Mouse (Mus musculus): ENCODE measurements at regions not wholly inside any gene's neighbourhood (a gene's known extent, or its start where the extent isn't known, plus 50 kb on each side); places are given as distances from the start of the nearest gene placed in this dataset.
A peak's percentile ranks its signal among the peaks of the same experiment; 100 is the strongest.
"Not testable (repeated sequence)": the region's sequence is repeated elsewhere in the genome, so short reads cannot be mapped to it uniquely, and the experiment has no call there.

DNA sequence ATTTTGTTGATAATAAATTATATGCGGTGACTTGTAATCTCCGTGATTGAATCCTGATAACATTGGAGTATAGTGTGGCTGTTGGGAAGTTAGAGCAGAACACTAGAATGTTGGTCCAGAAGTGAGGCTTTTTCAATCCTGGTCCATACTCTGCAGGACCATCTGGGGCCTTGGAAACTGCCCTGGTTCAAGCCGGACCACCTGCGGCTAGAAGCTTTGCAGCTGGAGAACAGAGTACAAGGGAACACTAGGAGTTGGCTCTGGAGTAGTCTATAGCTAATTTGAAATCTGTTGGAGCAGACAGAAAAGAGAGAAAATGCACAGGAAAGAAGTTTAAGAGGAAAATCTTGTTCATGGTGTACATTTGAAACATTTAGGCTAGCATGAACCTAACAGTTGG is 79.0 kb downstream of the Casp12 start:
- no peak for DNase-seq (ENCODE audit: low read depth, low spot score)

DNA sequence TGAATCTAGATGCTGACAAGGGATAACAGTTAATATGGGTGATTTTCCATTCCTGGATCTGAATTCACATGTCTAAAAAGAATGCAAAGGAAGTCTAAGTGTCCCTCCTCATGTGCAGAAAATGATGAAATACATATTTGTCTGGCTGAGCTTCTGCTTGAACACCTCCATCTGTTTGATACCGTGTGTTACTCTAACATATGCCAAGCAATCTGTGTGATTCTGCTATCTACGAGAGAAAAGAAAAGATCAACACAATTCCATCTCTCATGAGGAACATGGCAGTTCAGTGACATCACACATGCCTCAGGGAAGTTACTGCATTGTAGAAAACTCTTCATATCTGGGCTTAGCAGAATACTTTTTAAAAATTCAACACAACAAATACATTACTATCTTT is 103.0 kb downstream of the Casp12 start:
- no peak for DNase-seq (ENCODE audit: low read depth, low spot score)

DNA sequence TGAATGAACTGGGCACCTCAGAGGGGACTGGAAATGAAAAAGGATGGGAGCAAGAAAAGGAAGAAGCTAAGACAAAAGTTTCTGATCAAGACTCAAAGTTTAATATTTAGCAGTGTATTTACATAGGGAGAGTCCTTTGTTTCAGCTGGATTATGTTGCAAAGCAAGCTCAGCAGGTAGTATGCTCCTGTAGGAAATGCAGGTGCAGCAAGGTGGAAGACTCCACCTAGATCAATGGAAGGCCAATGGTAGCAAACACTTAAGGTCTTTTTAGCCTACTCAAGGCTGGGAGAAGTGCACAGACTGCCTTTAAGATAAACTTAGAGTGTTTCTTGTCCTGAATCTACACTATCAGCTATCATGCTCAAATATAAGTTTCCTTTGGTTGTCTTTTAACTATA is 111.4 kb downstream of the Casp12 start:
- no peak for DNase-seq (ENCODE audit: low read depth, low spot score)

DNA sequence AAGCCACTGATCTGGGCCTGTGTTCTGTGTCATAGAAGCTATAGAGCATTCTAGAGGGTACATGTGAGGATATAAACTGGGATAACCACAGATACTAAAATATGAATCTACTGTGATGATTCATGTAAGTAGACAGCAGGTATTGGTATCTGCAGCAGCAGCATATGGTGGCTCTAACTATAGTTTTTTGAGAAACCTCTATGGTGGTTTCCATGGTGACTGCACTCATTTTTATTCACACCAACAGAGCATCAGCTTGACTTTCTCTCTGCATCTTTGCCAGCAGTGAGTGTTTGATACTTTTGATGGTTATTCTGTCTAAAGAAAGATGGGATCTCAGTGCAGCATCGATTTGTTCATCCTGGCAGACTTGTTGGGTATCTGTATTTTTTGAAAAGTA is 126.8 kb downstream of the Casp12 start:
- DNase-seq (ENCODE audit: low read depth, low spot score): no peak

DNA sequence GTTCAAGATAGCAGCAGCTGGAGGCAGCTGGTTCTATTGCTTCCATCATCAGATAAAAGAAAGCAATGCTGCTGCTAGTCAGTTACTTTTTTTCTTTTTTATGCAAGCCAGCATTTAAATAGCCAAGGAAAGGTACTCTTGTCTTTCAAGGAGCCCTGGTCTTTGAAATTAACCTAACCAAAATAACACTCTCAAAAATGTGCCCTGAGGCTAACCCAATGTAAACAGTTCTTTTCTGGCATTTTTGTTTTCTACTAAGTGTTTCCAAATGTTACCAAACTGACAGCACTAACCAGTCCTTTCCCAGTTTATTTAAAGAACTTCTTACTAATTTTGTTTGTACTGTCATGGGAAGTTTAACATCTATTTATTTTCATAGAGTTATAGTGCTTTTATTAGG is 129.0 kb downstream of the Casp12 start:
- DNase-seq (ENCODE audit: low read depth, low spot score): no peak

DNA sequence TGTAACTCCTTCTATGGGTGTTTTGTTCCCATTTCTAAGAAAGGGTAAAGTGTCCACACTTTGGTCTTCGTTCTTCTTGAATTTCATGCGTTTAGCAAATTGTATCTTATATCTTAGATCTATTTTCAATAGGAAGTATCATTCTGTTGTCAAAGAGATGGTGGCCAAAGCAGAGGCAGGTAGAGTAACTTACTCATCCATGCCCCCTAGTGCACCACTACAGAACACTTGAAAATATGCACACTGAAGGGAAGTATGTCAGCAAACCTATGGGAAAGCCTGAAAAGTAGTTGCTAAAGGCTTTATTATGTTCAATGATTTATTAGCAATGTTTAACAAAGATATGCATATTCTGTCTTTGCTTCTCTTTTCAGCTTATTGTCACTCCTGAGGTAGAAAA is 140.0 kb downstream of the Casp12 start:
- no peak for DNase-seq (ENCODE audit: low read depth, low spot score)

DNA sequence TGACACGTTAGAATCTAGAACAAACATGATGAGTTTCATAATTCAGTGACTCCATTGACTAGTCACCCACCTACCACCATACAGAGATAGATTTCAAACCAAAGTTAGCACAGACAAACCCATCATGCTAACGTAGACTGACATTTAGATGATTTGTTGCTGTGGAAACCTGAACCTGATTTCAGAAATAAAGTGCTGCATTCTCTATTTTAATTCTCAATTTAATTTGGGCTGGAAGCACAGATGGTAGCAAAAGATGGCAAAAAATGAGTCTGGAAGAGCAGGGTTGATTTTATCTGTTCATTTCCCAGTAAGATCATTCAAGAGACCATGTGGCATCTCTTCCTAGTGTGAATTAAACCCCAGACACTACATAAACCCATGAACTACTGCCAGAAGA is 151.6 kb downstream of the Casp12 start:
- no peak for DNase-seq (ENCODE audit: low read depth, low spot score)

DNA sequence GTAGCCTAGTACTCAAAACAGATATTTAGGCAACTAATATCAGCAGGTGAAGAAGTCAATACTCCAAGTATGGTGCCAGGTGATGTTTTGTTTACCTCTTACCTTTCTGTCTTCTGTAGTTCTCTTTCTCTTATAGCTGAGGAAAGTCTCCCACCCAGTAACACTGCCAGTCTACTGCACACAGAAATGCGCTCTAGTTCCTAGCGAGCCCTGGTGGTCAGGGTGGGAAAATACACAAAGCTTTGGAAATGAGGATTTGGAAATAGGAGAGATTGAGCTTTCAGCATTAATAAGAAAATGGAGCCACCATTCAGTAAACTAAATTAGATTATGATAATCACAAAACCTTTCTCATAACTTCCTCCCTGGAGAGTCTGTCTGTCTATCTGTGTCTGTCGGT is 153.1 kb downstream of the Casp12 start:
- no peak for DNase-seq (ENCODE audit: low read depth, low spot score)

DNA sequence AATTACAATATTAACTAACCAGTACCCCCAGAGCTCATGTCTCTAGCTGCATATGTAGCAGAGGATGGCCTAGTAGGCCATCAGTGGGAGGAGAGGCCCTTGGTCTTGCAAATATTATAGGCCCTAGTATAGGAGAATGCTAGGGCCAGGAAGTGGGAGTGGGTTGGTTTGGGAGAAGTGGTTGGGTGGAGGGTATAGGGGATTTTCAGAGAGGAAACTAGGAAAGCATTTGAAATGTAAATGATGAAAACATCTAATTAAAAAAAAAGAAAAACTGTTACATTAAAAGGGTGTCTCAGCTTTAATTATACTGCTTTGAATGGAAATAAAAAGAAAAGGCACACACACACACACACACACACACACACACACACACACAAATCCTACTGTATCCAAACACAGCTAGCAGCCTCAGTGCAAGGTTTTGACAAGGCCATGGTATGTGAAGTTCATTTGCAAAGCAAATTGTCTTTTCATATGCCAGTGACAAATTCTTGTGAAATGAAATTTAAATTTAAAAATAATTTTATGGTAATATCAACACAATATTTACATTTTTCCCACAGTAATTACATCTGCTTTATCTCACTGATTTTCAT is 180.6 kb downstream of the Casp12 start:
- DNase-seq (ENCODE audit: low read depth, low spot score): no peak

DNA sequence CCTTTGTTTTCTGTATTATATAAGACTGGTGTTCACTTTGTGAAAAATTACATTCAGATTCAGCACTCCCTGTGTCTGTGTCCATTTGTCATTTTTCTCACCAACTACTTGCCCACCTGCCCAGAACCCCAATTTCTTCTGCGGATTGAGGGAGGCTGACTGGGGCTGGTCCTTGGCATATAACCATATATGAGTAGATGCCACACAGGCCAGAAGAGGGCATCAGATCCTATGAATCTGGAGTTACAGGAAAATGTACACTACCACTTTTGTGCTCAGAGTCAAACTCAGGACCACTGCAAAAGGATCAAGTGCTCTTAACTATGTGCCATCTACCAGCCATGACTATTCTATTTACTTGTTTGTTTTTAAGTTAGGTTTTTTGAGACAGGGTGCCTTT is 197.4 kb downstream of the Casp12 start:
- no peak for DNase-seq (ENCODE audit: low read depth, low spot score)

DNA sequence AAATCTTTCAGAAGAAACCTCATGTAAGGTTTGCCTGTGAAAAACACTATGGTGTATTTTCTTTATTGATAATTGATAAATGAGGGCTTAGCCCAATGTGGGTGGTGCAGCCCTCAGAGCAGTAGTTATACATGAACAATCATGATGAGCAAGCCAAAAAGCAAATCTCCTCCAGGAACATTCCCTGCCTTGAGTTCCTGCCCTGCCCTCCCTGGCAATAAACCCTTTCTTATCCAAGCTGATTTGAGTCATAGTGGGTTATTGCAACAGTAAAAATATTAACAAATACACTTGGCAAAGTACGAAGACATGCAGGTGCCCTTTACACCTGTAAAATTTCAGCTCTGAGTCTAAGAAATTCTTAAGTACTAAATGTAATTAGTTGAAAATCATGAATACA is 229.8 kb downstream of the Casp12 start:
- no peak for DNase-seq (ENCODE audit: low read depth, low spot score)

DNA sequence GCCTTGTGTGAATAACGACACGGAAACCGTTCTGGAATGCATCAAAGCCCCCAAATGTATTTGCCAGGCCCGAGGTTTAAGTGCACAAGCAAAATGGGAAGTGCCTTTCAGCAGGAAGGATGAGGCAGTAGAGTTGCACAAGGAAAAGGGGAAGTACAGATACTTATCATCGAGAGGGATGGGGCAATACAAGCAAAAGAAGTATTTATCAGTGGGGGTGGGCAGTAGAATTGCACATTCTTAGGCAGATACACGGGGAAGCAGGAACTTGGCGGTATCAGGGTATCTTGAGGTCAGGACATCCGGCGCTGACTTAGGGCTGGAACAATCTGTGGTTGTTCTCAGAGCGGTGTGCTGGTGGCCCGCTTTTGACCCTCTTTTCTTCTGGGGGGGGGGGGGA is 232.9 kb downstream of the Casp12 start:
- not testable (repeated sequence) for DNase-seq (ENCODE audit: low read depth, low spot score)

DNA sequence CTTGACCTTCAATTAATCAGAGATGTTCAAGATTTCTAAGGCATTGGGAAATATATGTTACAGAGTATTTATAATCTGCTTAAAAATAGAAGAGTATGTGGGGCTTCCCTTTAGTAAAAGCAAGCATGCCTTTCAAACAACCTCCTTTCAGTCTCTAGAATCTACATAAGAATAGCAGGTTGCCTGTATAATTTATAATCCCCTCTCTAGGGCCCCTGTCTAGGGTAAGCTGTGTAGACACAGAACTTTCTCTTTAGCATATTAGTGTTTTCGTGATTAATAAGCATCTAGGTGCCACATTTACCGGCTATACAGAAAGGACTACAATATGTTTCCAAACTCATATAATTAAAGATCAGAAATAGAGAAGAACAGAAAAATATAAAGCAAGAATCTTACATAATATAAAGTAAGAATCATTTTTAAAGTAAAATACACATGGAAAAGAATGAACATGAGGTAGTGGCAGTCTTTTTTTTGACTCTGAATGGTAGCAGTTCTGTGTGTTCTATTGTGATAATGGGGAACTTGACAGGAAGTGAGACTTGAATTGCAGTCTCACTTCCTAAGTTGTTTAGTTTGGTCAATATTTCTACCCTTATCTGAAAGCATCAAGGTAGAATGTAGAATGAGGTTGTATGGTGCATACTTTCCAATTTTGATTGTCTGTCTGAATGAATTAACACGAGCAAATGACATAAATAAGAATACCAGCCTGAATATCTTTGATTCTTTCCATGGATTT is 250.8 kb downstream of the Casp12 start:
- DNase-seq (ENCODE audit: low read depth, low spot score): no peak

DNA sequence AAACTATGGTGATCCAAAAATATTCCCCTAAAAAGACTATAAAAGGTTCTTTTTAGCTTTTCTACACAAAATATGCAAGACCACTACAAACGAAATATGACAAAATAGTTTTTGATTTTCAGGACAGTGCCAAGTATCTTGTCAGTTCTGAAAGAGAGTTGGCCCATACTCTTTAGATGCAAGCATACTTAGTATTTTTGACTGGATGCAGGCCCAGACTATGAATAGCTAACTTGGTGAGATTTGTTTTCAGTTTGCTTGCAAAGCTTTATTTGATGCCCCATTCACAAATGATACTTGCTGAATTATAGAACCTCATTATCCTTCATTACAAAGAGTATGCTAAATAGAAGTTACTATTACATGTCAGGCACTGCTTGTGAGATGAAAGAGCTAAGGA is 258.8 kb downstream of the Casp12 start:
- no peak for DNase-seq (ENCODE audit: low read depth, low spot score)

DNA sequence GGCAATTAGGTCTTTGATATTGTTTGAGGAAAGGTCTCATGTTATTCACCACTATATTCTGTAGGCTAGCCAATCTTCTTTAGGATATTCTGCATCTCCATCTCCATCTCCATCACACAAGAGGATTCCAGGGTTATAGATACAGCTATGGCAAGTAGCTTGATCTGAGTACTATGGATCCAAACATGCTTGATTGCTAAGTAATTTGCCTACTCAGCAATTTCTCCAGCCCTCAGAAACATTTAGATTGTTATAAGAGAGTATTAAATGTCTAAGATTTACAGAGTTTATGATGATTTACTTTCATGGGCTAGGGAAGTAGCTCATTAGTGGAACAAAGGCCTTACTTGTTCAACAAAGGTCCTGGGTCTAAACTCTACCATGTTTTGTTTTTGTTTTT is 259.8 kb downstream of the Casp12 start:
- DNase-seq (ENCODE audit: low read depth, low spot score): no peak

DNA sequence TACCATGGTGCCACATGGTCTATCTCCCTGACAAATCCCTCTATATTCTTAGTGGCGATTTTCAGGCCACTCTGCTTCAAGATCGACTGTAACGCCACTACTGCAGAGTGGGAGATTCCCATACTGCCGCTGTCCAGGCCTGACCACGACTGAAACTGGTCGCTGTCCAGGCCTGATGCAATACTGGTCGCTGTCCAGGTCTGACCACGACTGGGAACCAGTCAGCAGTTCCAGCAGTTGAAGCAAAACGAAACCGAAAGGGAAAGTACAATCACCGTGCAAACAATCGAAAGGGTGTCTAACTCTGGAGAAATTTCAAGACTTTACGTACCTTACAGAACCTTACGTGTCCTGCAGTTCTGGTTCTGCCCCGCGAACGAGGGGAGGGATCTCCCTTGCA is 271.5 kb downstream of the Casp12 start:
- no peak for DNase-seq (ENCODE audit: low read depth, low spot score)

DNA sequence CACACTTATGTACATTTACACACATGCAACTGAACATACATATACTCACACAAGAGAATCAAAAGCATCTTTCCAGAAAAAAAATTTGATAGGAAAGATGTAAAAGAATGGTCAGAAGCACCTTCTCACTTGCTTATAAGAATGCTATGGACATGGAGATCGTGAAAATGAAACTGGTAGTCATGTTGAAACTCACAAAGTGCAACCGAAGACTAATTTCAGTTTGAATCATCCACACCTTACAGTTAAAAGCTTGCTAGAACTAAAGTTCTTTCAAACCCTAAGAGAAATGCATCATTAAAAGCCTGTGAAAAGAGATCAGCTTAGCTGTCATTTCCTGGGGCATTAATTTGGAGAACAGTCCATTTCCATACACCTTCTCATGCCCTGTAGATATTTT is 278.2 kb downstream of the Casp12 start:
- DNase-seq (ENCODE audit: low read depth, low spot score): no peak

DNA sequence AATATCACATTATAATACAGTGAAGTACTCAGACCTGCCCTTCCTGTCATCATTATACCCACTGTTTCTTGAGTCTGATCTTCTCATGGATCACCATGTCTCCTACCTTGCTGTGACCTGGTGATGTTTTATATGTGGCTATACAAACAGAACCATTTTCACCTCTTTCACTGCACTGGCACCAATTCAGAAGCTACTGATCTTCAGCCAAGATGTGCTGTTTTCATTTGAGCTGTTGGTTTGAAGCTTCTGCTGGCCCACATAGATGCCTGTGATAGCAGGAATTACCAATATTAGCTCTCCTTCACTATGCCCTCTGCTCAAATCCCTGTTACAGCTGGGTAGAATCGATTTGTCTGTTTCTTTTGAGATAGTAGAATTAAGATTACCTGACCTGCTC is 282.3 kb downstream of the Casp12 start:
- no peak for DNase-seq (ENCODE audit: low read depth, low spot score)

DNA sequence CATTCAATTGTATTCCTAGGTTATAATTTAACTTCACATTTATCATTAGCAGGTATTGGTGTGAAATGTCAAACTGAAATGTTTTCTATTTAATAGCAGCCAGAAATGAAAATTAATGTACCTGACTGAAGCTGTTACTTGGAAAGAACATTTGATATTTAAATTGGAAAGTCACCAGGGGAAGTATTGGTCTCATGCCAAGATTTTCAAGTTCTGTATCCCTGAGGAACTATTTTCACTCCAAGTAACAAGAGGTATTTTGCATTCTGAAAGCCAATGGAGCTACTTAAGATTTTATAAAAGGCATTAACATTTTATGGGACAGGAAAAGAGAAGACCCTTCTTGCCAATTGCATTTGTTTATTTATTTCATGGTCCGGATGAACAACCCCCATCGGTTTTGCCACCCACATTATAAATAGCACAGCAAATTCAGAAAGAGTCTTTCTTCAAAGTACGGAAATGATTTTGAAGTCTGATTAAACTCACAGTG is 289.3 kb downstream of the Casp12 start:
- no peak for DNase-seq (ENCODE audit: low read depth, low spot score)

DNA sequence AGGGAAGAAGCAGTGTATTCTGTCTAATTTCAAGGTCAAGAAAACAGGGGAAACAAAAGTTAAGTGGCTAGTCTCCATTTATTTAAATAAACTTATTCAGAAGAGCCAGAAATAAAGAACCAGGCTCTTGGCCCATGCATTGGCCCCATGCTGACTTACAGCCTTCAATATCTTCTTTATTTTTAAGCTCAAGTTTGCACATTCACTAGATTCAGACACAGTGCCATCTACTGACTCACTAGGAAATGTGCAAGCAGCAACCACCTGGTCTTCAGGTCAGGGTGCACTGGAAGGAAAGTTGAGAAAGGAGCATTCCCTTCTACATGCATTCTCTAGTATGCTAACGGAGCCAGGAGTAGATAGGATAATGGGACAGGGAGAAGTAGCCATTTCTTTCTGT is 289.7 kb downstream of the Casp12 start:
- peak; percentile 1 for DNase-seq (ENCODE audit: low read depth, low spot score)

DNA sequence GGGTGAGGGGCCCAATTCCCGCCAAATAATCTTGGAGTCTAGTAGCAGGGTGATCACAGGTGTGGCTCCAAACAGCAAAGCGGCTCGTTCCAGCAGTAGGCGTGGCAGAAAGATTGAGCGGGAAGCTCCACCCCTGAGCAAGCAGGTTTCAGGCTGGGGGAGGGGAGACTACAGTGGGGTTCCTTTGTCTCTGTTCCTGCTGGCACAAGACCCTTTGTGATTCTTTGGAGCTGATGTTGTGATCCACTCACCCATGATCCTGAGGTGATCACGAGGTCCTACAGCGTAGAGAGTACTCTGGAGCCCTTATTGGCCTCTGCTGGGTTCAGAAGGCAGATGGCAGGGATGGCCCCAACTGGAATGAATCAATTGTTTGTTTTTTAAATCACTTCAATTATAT is 318.7 kb downstream of the Casp12 start:
- DNase-seq (ENCODE audit: low read depth, low spot score): no peak

DNA sequence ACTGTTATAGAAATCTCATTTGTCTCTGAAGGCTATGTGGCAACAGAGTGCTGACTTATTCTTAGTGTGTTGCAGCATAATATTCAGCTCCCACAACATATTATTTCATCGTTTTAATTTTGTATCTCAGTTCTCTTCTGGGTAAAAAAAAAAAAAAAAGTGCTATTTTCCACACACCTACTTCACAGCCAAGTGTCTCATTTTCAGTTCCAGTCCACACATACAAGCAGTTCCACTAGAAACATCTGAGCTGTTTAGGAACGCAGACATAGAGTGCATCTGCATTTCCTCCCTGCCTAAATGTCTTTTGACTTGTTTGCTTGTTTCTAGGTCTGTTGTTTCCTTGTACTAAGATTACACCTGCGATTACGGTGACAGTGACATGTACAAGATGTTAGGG is 328.3 kb downstream of the Casp12 start:
- no peak for DNase-seq (ENCODE audit: low read depth, low spot score)

DNA sequence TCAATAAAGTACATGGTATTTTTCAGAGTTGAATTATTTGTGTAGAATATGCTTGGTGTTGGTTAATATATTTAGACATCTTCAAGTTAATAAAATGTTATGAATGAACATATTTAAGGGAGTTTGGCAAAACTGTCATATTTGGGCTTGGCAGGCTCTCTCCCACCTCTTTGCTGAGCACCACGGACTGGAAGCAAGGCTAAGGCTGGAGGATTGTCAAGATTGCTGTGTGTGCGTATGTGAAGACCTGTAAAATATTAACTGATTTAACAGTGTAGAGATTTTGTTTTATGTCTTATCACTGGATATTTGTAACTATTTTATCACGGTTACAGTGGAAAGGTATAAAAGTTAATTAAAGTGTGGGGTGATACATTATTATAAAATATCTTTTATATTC is 363.3 kb downstream of the Casp12 start:
- DNase-seq (ENCODE audit: low read depth, low spot score): no peak

DNA sequence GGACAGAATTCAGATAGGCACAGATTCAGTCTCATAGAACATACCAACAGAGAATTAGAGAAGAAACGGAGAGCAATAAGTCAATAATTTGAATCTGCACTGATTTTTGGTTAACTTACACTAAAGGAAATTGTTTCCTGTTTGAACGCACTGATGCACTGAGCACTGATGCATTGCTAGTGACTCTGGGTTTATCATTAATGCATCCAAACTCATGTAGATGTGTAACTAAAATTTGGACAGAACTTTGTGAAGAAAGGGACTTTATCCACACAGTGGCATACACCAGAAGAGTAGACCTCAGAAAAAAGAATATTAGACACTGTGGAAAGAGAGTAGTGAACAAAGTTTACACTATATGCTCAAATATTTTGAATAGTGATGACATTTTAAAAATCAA is 364.2 kb downstream of the Casp12 start:
- DNase-seq (ENCODE audit: low read depth, low spot score): no peak
